Mouse (Mus musculus) G1E-ER4 (cell line): ENCODE data around the gene Hpd. TPM values are rescaled to one million over a fixed set of nuclear protein-coding genes. Genes with fewer than 3 reads are reported as not detected.

Source experiments
- GATA1 ChIP-seq: IDR thresholded peaks from one replicate; pipeline ENCODE4 v1.8.0; 2012; ENCODE audit warnings: low read length, inconsistent platforms
- polyA plus RNA-seq: library from polyadenylated mRNA; stranded (reverse); fragments of >175 nt; gene quantifications from 2 replicates; pipeline ENCODE4 v1.2.3, GENCODE M21; 2012

The Hpd gene
- polyA plus RNA-seq, 1 experiment, result not detected

DNA sequence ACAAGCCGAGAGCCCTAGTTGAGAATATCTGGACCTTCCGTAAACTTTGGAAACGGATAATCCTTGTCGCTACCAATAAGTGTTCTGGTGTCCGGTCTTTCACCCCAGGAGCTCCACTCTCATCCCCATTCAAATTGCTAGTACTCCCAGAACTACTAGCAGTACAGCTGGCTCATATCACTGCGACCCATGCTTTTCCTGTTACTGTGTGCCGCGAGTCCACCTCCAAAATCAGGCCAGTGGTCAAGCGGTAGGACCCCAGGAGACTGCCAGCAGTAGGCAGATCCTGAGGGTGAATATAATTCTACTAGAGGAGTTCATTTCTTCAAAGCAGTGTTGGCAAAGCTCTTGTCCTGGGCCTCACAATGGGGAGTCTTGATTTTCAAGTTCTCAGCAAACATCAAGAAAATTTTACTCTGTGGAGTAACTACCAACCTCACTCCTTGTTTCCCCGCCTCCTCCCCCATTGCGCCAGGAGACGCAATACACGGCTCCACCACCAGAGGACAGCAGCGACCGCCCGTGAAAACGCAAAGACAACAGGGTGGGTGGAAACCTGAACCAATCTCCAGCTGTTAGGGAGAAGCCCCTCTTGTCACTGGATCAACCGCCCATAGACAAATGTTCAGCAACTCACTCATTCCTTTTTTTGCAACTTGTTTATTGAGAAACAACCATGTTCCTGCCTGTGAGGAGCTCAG is 49.3 kb downstream of the Hpd start:
- TF ChIP-seq GATA1, result no peak

- no peak for TF ChIP-seq GATA1
These were observed 50.0 kb downstream of the Hpd start, which contains the start of gene Rhof for GRCm38 (mm10) chr5:123132308-123133071. Gene Rhof, minus strand, starts transcription at chr5:123132692.

- no peak for TF ChIP-seq GATA1
These were observed 51.7 kb downstream of the Hpd start for GRCm38 (mm10) chr5:123130814-123131148.

- TF ChIP-seq GATA1, result no peak
These were observed 52.3 kb downstream of the Hpd start for GRCm38 (mm10) chr5:123130030-123130813.

GRCm38 (mm10) chr5:123129170-123129757 is 53.3 kb downstream of the Hpd start:
- TF ChIP-seq GATA1, result no peak

DNA sequence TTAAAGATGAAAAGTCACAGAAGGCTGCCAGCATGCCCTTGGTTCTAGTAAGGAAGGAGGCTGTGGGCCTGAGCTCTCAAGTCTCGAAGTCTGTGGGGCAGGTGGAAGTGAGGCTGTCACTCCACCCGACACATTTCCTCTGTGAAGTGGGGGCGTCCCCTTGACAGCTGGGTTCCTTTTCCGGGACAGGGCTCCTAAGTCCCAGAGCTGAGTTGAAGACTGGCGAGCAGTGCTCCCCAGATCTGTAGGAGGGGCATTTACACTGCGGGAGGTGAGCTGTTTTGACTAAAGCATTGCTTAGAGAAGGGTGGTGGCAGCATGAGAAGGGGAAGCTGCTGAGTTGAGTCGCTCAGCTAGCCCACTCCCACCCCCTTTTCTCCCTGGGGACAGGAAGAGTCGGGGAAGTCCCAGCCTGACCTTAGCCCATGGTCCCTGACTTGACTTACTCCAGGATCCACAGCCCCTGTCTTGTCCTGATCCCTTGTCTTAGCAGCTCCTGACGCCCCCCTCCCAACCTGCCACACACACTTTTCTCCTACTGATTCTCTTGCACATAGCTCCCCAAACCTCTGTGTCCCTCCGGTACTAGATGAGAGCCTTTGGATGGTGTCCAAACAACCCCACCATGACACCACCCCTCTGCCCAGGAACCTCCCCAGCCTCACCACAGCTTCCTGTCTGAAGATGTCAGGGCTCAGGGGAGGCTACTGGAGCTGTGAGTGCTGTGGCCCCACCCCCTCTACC is 53.9 kb downstream of the Hpd start:
- TF ChIP-seq GATA1, result no peak

DNA sequence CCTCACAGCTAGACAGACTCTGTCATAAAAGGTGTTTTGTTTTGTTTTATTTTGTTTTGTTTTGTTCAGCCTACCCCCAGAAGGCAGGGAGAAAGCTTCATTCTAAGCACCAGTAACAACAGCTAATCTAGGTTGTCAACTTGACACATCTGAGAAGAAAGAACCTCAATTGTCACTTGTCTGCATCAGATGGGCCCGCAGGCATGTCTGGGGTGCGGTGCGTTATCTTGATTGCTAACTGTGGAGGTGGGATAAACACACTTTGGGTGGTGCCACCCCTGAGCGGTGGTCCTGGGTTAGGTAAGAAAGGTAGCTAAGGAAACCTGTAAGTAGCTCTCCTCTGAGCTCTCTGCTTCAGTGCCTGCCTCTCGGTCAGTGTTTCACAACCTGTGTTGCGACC is 55.5 kb downstream of the Hpd start:
- TF ChIP-seq GATA1, result no peak

DNA sequence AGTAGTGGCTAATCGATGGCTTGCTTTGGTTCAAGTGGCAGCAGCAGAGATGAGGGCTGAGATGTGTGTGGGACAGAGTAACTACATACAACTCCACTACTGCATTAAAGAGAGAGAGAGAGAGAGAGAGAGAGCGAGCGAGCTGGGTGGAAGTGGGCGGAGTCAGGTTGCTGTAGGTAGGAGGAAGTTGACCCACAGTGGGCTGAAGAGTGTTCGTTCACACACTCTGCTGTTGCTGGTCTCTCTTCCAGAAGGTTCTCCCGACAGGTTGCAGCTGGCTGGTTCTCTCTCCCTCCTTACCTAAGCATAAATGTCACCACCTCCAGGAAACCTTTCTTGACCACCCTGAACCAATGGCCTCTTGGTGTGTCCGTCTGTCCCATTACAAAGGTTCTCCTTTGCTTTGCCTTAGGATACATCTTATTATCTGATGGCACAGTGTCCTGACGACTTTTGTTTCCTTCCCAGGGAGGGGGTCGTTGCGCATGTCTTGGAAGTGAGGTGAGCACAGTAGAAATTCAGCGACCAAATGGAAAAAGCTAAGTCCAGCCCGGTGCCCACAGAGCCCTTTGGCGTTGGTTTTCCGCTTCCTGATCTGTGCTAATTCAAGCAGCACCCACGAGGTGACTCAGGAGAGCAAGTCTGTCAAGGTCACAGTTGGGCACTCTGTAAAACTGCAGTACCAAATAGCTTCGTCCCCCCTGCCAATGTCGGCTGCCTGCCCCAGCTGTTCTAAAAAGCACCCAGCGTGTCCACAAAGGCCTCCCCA is 56.7 kb downstream of the Hpd start:
- TF ChIP-seq GATA1, result no peak

GRCm38 (mm10) chr5:123125105-123125504 is 57.4 kb downstream of the Hpd start:
- TF ChIP-seq GATA1, result no peak

GRCm38 (mm10) chr5:123122181-123122580 is 60.3 kb downstream of the Hpd start:
- no peak for TF ChIP-seq GATA1

Other genes starting within 250 kb of the Hpd start
- gene Kdm2b, start 192.9 kb downstream of the Hpd start, polyA plus RNA-seq, result 61.6 and 64.2 TPM in 2 replicates
- gene Orai1, start 167.7 kb downstream of the Hpd start, polyA plus RNA-seq, result 12.9 and 17.5 TPM in 2 replicates
- not detected in 2 replicates for gene Morn3, start 135.7 kb downstream of the Hpd start, polyA plus RNA-seq
- 3.2 and 6.0 TPM in 2 replicates for gene Tmem120b, start 114.3 kb downstream of the Hpd start, polyA plus RNA-seq
- 0.93 and 1.1 TPM in 2 replicates for gene Rhof, start 50.0 kb downstream of the Hpd start, polyA plus RNA-seq
- gene Setd1b, start 40.5 kb downstream of the Hpd start, polyA plus RNA-seq, result 78.0 and 85.4 TPM in 2 replicates
- 80.0 and 104 TPM in 2 replicates for gene Psmd9, start 13.3 kb downstream of the Hpd start, polyA plus RNA-seq
- 0.01 TPM in 1 of 2 replicates, not detected in the other for gene Wdr66, start 69.4 kb upstream of the Hpd start, polyA plus RNA-seq
- 47.9 and 49.2 TPM in 2 replicates for gene Bcl7a, start 161.1 kb upstream of the Hpd start, polyA plus RNA-seq
- 12.7 and 16.1 TPM in 2 replicates for gene Mlxip, start 212.1 kb upstream of the Hpd start, polyA plus RNA-seq